Mouse (Mus musculus) left cerebral cortex, adult 18-20 months (tissue): ENCODE data around the gene Cidec. TPM values are rescaled to one million over a fixed set of nuclear protein-coding genes. Genes with fewer than 3 reads are reported as not detected.

Source experiments
- DNase-seq, 2 experiments: peaks; one replicate each; pipeline ENCODE4 v3.0.0; 2021 to 2022; ENCODE audit warnings: low spot score in 2 of 2, mixed read lengths in 1 of 2
- long read RNA-seq, 2 experiments: library from polyadenylated mRNA; stranded (forward); transcript quantifications; one replicate each; pipeline ENCODE4 v2.0.0; 2021
- total RNA-seq, 2 experiments: library from RNA; stranded (reverse); gene quantifications; 2 replicates each; pipeline ENCODE4 v1.2.3; 2021

Gene Cidec
- not detected for total RNA-seq
- long read RNA-seq, experiment 1, result 0 reads
- long read RNA-seq, experiment 2, result 0 reads

DNA sequence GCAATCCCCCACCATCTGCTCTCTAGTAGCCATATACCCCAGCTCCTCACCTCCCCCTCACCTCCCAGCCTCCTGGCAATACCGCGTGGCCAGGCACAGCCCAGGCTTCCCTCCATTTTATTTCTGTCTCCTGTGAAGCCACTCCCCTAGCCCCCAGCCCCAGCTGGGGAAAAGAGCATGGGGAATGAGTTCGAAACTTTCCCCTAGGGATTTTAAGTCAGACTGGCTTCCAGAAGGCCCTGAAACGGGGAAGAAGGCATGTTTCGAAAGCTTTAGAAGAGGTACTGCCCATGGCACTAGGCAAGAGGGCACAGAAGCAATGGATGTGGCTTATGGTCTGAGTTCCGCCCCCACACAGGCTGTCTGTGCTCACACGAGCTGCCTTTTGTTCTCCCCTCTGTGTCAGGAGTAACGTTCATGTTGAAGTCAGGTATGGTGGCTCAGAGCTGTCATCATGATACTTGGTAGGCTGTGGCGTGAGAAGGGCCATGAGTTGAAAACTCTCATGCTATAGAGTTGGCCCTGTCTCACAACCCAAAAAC lies at the start of gene Cidec:
Gene Cidec (minus strand): TSS at position 97 of the 542 bp plus-strand sequence.
- no peak for DNase-seq

- DNase-seq, result no peak
Measured at GRCm38 (mm10) chr6:113483729-113484128, 48.2 kb upstream of the Cidec start.

GRCm38 (mm10) chr6:113483100-113483615 lies 47.6 kb upstream of the Cidec start, which contains the start of gene Creld1:
Creld1 (plus strand) TSS chr6:113483297.
- peak; percentile 90 to 93 for DNase-seq

DNA sequence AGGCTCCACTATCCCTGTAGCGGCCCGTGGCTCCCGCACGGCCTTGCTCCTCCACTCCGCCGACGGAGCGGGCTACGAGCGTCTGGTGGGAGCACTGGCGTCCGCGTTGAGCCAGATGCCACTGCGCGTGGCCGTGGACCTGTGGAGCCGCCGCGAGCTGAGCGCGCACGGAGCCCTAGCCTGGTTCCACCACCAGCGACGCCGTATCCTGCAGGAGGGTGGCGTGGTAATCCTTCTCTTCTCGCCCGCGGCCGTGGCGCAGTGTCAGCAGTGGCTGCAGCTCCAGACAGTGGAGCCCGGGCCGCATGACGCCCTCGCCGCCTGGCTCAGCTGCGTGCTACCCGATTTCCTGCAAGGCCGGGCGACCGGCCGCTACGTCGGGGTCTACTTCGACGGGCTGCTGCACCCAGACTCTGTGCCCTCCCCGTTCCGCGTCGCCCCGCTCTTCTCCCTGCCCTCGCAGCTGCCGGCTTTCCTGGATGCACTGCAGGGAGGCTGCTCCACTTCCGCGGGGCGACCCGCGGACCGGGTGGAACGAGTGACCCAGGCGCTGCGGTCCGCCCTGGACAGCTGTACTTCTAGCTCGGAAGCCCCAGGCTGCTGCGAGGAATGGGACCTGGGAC lies 47.0 kb upstream of the Cidec start:
- peak in 1 of 2 experiments; percentile 55 for DNase-seq

DNA sequence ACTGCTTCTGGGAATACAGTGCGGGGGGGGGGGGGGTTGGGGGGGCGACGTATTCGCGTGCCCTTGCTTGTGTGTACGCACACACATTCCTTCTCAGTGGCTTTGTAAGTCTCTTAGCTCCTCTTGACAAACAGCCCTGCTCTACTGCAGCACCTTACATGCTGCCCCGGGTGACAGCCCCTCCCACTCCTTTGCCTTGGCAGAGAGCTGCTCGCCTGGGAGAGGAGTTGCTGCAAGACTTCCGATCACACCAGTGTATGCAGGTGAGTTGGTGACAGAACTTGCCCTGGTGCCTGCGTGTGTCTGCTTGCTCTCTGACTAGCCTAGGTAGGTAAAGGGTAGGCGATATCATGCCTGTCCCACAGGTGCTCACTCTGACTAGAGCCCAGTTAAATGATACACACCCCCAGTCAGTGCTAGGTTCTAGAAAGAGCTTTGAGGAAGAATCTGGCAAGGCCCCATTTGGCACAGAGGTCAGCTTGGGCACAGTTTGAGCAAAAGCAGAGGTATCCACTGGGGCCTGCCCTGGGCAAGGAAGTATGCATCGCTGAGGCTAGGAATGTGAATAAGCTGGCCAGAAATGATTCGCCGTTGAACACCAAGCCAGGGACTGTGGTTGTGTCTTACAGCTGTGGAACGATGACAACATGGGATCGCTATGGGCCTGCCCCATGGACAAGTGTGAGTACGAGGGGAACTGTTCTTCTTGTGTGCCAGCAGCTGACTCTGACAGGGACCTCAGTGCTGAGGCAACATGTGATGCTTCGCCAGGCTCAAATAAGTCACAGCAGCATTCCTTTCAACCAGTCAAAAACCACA lies 45.2 kb upstream of the Cidec start:
- DNase-seq, result no peak

DNA sequence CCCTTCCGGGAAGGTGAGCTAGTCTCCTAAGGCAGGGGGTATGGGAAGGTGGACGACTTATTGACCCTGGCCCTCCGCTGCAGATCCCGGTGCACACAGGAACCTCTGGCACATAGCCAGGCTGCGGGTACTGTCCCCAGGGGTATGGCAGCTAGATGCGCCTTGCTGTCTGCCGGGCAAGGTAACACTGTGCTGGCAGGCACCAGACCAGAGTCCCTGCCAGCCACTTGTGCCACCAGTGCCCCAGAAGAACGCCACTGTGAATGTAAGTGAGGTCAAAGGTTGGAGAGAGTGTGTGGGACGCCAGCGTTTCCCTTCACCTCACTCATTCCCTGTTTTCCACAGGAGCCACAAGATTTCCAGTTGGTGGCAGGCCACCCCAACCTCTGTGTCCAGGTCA lies 43.3 kb upstream of the Cidec start:
- DNase-seq, result no peak

DNA sequence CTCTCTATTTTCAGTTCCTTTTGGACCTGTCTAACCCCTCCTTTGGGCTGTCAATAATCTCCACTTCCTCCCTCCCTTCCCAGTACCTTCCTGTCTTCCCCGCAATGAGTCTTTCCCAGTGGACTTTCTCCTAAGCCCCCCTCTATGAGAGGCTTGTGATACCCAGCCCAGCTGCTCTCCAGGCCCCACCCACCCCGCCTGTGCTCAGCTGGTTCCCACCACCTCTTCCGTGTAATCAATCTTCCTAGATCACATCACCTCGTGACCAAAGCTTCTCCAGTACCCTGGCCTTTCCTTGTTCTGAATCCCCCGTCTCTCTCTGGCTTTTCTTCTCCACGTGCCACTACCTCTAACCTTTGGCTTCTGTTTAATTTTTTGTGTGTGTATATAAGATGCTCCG lies 41.8 kb upstream of the Cidec start:
- no peak for DNase-seq

GRCm38 (mm10) chr6:113473715-113474114 lies 38.2 kb upstream of the Cidec start:
- DNase-seq, result no peak

- no peak for DNase-seq
Measured at GRCm38 (mm10) chr6:113473246-113473645, 37.7 kb upstream of the Cidec start.

- DNase-seq, result no peak
Measured at GRCm38 (mm10) chr6:113472061-113472460, 36.5 kb upstream of the Cidec start.

DNA sequence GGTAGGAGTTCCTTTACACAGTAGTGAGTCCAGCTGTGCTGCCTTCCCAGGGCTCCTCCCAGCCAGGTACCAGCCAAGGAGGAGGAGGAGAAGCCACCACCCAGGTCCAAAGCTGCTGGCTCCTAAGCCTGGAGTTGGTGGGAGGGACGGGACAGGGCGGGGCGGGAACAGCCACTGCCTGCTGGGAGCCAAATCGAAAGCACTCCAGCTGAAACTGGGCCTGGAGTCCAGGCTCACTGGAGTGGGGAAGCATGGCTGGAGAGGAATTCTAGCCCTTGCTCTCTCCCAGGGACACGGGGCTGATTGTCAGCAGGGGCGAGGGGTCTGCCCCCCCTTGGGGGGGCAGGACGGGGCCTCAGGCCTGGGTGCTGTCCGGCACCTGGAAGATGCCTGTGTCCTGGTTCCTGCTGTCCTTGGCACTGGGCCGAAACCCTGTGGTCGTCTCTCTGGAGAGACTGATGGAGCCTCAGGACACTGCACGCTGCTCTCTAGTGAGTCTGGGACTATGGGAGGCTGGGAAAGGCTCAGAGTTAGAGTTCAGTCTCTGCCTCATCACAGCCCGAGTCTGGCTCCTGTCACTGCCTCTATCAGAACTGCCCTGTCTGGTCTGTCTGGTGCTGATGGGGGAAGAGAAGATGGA lies 35.9 kb upstream of the Cidec start, which contains the start of gene Il17rc:
Gene Il17rc (plus strand): TSS at position 131 of the 640 bp plus-strand sequence.
- DNase-seq, result no peak

DNA sequence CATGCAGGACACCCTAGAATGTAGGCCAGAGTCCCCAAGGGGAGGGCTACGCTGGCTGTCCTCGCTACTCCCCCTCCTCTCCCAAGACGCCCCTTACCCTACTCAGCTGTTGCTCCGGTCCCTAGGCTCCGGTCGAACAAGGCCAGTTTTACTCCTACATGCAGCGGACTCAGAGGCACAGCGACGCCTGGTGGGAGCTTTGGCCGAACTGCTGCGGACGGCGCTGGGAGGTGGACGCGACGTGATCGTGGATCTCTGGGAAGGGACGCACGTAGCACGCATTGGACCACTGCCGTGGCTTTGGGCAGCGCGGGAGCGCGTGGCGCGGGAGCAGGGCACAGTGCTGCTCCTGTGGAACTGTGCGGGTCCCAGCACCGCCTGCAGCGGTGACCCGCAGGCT lies 33.9 kb upstream of the Cidec start:
- DNase-seq, result peak; percentile 76 to 80

- peak; percentile 54 to 55 for DNase-seq
Measured at GRCm38 (mm10) chr6:113469021-113469420, 33.5 kb upstream of the Cidec start.

DNA sequence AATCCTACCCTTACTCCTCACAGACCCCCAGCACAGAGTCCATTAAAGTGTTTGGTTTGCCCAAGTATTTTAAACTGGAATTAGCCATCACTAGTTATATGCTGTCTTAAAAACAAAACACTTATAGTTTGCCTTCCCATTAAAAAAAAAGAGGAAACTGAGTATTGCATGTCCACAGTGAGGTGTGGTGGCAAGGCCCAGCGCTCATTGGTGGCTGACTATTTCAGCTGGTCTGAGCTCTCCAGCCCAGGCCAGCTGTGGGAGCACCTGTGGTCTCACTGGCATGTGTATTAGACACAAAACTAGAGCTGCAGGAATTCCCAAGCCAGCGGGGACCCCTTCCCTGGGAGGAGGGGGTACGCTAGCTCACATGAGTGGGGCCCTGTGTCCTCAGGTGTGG lies 33.0 kb upstream of the Cidec start:
- DNase-seq, result no peak

DNA sequence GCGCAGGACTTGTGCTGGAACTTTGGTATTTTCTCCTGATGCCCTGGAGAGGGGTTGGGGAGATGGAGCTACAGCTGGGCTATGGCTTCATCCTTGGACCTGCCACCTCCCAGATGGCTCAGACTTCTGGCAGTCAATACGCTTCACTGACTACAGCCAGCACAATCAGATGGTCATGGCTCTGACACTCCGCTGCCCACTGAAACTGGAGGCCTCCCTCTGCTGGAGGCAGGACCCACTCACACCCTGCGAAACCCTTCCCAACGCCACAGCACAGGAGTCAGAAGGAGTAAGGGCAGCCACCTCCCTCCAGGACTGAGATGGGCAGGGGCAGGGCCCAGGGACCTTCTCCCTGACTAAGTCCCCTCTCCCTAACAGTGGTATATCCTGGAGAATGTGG lies 30.0 kb upstream of the Cidec start:
- no peak for DNase-seq

GRCm38 (mm10) chr6:113464040-113464439 lies 28.5 kb upstream of the Cidec start:
- no peak for DNase-seq

DNA sequence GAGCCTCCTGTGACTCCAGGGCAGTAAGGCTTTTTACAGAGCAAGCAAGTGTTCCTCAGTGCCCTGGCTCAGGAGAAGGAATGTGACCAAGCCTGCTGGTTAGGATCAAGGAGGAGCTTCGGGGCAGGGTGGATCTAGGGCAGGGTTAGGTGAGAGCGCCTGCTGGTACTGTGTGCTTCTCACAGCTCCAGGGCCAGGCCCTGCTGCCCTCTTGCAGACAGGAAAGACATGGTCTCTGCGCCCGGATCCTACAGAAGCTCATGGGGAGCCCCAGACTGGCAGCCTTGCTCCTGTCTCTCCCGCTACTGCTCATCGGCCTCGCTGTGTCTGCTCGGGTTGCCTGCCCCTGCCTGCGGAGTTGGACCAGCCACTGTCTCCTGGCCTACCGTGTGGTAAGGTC lies 23.1 kb upstream of the Cidec start:
- DNase-seq, result no peak

- no peak for DNase-seq
Measured at GRCm38 (mm10) chr6:113457952-113458534, 22.5 kb upstream of the Cidec start, which contains the start of gene Il17re. Il17re (plus strand) TSS chr6:113458484.

- DNase-seq, result no peak
Measured at GRCm38 (mm10) chr6:113455007-113455406, 19.4 kb upstream of the Cidec start.

- no peak for DNase-seq
Measured at GRCm38 (mm10) chr6:113451839-113452238, 16.3 kb upstream of the Cidec start.

GRCm38 (mm10) chr6:113447639-113448038 lies 12.1 kb upstream of the Cidec start:
- no peak for DNase-seq
